In genomic region chr6:38434055-38435023, GRCm38 (mm10) we compare ENCODE assay signal across 8 mouse cellular contexts. TPM values are rescaled to one million over a fixed set of nuclear protein-coding genes. Genes with fewer than 3 reads are reported as not detected.
DNase-seq lines count a peak whose midpoint lies in the region; ATAC-seq lines count a peak whose summit lies in the region.

No protein-coding gene starts in this region.

- peak; percentile 81 for DNase-seq in adrenal gland, adult 2 months
- peak; percentile 80 for DNase-seq in embryo, embryonic 10.5 days (ENCODE audit: low spot score)
- peak; percentile 61 for DNase-seq in gastrocnemius, postnatal 25 days
- DNase-seq in left cerebral cortex, postnatal 14 days (ENCODE audit: low spot score in 2 of 2): peak; percentile 59 to 63
- DNase-seq in right cerebral cortex, postnatal 36 days (ENCODE audit: low spot score in 2 of 2): peak; percentile 32 to 51
- peak; percentile 63 to 67 for DNase-seq in urinary bladder, postnatal 4 days (ENCODE audit: low spot score in 2 of 2)

- H3K9ac ChIP-seq in intestine, embryonic 16.5 days (ENCODE audit: low read depth, low read length): peak overlapping the region; percentile 95

- no peaks in the 10 kb centered on the region for H3K27me3 ChIP-seq in intestine, embryonic 16.5 days (replicated peaks; ENCODE audit: control insufficient read depth, insufficient read depth, low read length)

- no peaks in the 10 kb centered on the region for H3K9me3 ChIP-seq in intestine, embryonic 16.5 days (ENCODE audit: control insufficient read depth, low read length)

- peak; percentile 69 for ATAC-seq in intestine, embryonic 16.5 days
- peak; percentile 35 for ATAC-seq in megakaryocyte-erythroid progenitor cell, adult 5-6 weeks (replicated peaks; ENCODE audit: low FRiP score, low TSS enrichment, poor library complexity, severe bottlenecking)

- H3K4me1 ChIP-seq in intestine, embryonic 16.5 days (ENCODE audit: control insufficient read depth, insufficient read depth, low read length): peaks cover 7% of the 10 kb centered on the region

- H3K36me3 ChIP-seq in intestine, embryonic 16.5 days (ENCODE audit: control insufficient read depth, insufficient read depth, low read length): no peaks in the 10 kb centered on the region

- H3K4me3 ChIP-seq in intestine, embryonic 16.5 days (ENCODE audit: low read length): peak overlapping the region; percentile 97

- H3K4me2 ChIP-seq in intestine, embryonic 16.5 days (ENCODE audit: low read depth, low read length): peak overlapping the region; percentile 73

- WGBS in intestine, embryonic 16.5 days: under 1% methylated on average over 96 of the region's 118 CpGs

- H3K27ac ChIP-seq in intestine, embryonic 16.5 days (ENCODE audit: low read length): peak overlapping the region; percentile 98

- intact Hi-C loops in left cerebral cortex, postnatal 14 days (cut with DNase I): loop anchor here (5.0 kb wide), 1 partner anchor 52 kb away; the partner anchor contains the start of gene Ttc26

RNA-seq across cellular contexts. Expression of gene Ubn2, which starts 0.6 kb away (rescaled TPM):
- 10 to 100 TPM; 19.4 to 35.4 TPM for total RNA-seq in adrenal gland, adult 2 months (2021)
- polyA plus RNA-seq in adrenal gland, adult 2 months (2012; rRNA removed): 2.9 and 3.6 TPM in 2 replicates
- total RNA-seq in gastrocnemius, postnatal 25 days (2021): 10 to 100 TPM; 19.6 to 21.6 TPM
- polyA plus RNA-seq in intestine, embryonic 16.5 days (2015; fragmentation: Nextera tagmentation; extraction: Ambion mirVana): 6.1 and 7.7 TPM in 2 replicates
- 10 to 100 TPM; 37.4 to 40.9 TPM for total RNA-seq in left cerebral cortex, postnatal 14 days (2021)
- 57.8 and 58.2 TPM in 2 replicates for total RNA-seq in megakaryocyte-erythroid progenitor cell, adult 5-6 weeks (2014; fragmentation: Nextera tagmentation)
- 15.6 and 26.8 TPM in 2 replicates for total RNA-seq in megakaryocyte-erythroid progenitor cell, adult 5-6 weeks (2017)

RNA-seq across cellular contexts. Expression of gene Ttc26, which starts 53.1 kb away (rescaled TPM):
- total RNA-seq in adrenal gland, adult 2 months (2021): 1 to 10 TPM; 2.8 to 5.7 TPM
- 0.39 and 0.52 TPM in 2 replicates for polyA plus RNA-seq in adrenal gland, adult 2 months (2012; rRNA removed)
- 1 to 10 TPM; 1.1 to 1.7 TPM for total RNA-seq in gastrocnemius, postnatal 25 days (2021)
- polyA plus RNA-seq in intestine, embryonic 16.5 days (2015; fragmentation: Nextera tagmentation; extraction: Ambion mirVana): 2.5 and 3.2 TPM in 2 replicates
- total RNA-seq in left cerebral cortex, postnatal 14 days (2021): 10 to 100 TPM in 1 of 2 experiments, 1 to 10 TPM in 1; 8.6 to 10.6 TPM
- 0.74 and 1.4 TPM in 2 replicates for total RNA-seq in megakaryocyte-erythroid progenitor cell, adult 5-6 weeks (2014; fragmentation: Nextera tagmentation)
- 1.2 and 1.5 TPM in 2 replicates for total RNA-seq in megakaryocyte-erythroid progenitor cell, adult 5-6 weeks (2017)

Comparison
In these comparisons a context has a peak if more than half of its experiments do, and no peak if none do; other contexts are left out.
1. Peak in every context shown above with its lines: DNase-seq, ATAC-seq, H3K4me3 ChIP-seq and H3K27ac ChIP-seq.